Mouse (Mus musculus) ovary, postnatal 14 days (tissue): ENCODE results near the gene Kif3c.

Experiments
- DNase-seq: peaks from one replicate; pipeline ENCODE4 v3.0.0; 2022; ENCODE audit warnings: low spot score

The Kif3c gene

GRCm38 (mm10) chr12:3364508-3365448, at the start of gene Kif3c:
Kif3c (plus strand) TSS chr12:3365132.
- peak; percentile 44 for DNase-seq

DNA sequence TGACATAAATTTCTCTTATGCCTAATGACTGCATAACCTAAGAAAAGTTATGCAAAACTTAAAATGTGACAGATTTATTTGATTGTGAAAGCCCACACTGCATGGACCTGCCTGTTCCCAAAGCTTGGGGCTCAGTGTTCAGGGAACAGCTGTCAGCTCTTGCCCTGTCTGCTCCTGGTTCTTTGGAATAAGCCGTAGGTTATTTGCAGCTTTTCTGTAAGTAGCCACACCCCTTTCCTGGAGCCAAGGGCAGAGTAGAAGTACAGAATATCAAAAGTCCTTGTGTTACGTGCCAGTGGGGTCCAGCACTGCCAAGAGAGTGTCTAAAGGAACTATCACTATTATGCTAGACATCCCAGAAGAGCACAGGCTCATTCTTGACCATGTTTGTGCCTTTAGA, 48.8 kb upstream of the Kif3c start:
- DNase-seq = no peak

DNA sequence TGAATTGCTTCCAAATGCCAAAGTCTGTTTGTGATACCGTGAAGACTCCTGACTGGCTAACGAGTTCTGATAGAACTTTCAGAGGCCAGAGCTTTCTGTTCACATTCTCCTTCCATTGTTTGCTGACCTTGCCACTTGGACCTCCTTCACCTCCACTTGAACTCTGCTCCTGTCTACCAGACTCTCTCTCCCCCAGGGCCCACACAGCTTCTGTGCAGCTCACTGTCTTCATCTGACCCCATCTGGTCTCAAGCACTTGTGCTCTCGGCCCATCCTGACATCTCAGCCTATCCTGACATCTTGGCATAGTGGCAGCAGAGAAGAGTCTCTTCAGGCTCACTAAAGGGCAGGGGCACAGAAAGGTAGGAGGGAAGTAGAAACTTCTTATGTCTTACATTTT, 48.0 kb upstream of the Kif3c start:
- no peak for DNase-seq

GRCm38 (mm10) chr12:3319377-3319776, 45.6 kb upstream of the Kif3c start:
- DNase-seq = no peak

DNA sequence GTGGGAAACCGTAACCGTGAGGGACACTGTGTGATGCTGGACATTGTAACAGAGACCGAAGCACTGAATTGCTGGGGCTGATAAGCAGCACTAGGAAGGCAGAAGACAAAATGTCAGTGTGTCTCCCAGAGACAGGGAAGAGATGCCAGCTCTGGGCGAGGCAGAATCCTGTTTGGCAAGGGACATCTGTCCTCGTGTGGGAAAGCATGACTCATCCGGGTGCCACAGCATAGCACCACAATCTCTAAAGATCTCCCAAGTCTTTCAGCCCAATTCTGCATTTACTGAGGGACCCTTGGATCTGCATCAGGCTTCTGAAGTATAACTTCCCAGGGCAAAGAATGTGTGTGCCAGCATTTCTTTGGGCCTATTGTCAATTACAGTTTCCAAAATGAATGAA, 41.7 kb upstream of the Kif3c start:
- no peak for DNase-seq

DNA sequence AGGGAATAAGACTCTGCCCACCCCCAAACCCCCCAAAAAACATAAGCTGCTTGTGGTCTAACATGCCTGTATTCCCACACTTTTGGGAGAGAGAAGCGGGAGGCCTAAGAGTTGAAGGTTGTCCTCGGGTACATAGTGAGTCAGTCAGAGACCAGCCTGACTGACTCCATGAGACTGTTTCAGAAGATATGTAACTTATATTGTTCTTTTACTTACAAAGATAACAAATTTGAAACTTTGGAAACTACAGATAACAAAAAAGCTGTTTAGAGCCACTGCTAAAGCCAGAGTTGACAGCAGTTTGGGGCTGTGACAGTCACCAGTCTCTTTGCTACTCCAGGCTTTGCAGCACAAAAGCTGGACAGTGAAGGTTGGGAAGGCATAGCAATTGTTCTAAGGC, 39.7 kb upstream of the Kif3c start:
- no peak for DNase-seq

DNA sequence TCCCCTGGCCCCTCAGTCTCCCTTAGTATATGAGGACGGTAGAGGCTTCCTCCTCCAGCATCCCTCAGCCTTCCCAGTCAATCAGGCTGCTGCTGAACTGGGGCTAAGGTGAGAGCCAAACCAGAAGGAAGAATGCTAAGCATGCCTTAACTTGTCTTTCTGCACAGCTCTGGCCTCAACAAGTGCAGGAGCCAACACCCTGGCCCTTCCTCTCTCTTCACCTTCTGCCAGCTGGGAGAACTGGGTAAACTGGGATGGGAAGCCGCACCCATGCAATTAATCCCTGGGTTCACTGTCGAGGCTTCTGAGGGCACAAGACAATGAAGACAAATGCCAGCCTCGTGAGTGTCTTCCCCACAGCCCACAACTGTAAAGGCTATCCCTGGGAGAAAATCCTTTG, 35.3 kb upstream of the Kif3c start:
- DNase-seq = no peak

DNA sequence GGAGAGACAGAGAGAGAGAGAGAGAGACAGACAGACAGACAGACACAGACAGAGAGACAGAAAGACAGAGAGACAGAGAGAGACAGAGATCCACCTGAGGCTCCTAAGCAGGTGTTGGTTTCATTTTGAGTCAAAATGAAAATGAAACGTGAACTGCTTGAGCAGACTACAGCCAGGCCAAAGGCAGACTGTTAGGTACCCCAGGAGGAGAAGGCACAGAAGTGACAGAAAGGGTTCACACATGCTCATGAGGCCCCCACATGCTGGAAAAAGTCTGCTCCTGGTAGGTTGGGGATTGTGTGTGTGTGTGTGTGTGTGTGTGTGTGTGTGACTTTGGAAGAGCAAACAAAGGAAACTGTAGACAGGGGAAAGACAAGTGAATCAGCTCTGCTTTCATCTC, 26.0 kb upstream of the Kif3c start:
- DNase-seq = no peak

DNA sequence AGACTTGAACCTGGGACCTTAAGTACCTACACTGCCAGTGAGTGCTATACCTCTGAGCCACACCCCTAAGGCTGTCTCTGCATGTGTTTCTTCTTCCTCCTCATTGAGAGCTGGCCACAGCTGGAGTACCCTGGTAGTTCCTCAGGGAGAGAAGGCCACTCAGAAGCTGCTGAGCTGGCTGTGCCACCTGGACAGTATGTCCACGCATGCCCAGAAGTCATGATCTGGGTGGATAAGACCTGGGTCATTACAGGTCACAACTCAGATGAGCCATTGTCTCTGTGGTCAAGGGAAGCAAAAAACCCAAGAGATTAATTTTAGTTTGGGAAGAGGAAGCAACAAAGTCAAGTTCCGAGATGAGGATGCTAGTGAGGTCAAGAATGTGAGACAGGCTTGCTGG, 20.8 kb upstream of the Kif3c start:
- no peak for DNase-seq

DNA sequence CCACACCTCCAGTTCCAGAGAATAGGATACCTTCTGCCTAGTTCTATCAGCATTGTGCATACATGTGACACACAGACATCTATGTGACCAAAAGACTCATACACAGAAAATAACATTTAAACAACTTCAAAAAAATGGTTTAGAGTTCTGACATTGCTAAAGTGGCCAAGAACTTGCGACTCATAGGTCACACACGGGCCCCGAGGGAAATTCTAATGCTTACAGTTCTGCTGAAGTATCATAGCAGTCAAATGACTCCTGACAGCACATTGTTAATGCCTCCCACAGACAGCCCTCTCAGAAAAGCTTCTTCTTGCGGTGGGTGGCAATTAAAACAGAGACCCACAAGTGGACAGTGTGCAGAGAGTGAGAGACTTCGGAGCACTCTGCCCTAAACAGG, 19.9 kb upstream of the Kif3c start:
- DNase-seq = no peak

DNA sequence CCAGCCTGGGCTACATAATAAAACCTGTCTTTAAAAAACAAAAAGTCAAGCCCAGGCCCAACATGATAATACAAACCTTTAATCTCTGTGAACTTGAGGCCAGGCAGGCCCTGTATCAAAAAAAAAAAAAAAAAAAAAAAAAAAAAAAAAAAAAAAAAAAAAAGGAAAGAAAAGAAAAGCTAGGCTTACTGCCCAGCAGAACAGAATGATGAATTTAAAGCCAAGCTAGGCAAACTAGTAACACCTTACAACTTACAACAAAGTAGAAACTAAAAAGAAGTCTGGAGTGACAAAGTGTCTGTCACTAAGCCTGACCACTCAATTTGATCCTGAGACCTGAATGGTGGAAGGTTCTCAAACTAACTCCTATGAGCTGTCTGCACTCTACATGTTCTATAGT, 17.2 kb upstream of the Kif3c start:
- DNase-seq = no peak

GRCm38 (mm10) chr12:3349387-3349786, 15.5 kb upstream of the Kif3c start:
- no peak for DNase-seq

GRCm38 (mm10) chr12:3350136-3350535, 14.8 kb upstream of the Kif3c start:
- DNase-seq = no peak

DNA sequence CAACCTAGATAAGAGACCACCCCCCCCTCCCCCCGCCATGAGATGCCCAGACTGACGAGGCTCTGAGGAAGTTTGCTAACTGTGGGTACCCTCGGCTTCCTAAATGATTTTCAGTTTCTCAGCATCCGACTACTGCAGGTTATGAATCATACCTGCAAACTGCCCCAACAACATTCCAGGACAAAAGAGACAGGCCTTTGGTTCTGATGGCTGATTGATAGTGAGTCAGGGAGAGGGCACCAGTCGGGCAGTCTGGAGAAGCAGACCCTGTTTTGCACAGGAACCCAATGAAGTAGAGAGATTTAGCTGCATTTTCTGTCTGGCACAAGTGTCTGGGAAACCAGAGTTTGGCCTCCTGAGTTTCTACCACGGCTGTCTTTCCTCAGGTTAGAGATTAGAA, 12.7 kb upstream of the Kif3c start:
- DNase-seq = no peak

DNA sequence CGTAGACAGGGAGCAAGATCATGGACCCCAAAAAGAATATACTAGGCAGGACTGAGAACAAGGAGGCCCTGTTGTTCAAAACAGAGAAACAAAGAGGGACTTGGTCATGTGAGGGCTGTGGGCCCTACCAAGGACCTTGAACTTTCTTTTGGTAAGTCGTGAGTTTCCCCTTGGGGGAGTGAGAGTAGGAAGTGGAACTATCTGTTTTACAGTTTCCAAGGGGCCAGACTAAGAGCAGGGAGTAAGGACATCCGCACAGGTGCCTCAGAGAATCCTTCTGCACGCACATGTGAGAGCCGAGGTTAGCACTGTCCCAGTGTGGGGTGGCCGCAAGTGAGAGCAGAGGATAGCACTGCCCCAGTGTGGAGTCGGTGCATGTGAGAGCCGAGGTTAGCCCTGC, 9.9 kb upstream of the Kif3c start:
- no peak for DNase-seq

GRCm38 (mm10) chr12:3356824-3357223, 8.1 kb upstream of the Kif3c start:
- no peak for DNase-seq

- peak; percentile 74 for DNase-seq
Measured at GRCm38 (mm10) chr12:3359302-3359701, 5.6 kb upstream of the Kif3c start.

- DNase-seq = no peak
Measured at GRCm38 (mm10) chr12:3360043-3360442, 4.9 kb upstream of the Kif3c start.

- DNase-seq = no peak
Measured at GRCm38 (mm10) chr12:3364076-3364475, 856 bp upstream of the Kif3c start.

DNA sequence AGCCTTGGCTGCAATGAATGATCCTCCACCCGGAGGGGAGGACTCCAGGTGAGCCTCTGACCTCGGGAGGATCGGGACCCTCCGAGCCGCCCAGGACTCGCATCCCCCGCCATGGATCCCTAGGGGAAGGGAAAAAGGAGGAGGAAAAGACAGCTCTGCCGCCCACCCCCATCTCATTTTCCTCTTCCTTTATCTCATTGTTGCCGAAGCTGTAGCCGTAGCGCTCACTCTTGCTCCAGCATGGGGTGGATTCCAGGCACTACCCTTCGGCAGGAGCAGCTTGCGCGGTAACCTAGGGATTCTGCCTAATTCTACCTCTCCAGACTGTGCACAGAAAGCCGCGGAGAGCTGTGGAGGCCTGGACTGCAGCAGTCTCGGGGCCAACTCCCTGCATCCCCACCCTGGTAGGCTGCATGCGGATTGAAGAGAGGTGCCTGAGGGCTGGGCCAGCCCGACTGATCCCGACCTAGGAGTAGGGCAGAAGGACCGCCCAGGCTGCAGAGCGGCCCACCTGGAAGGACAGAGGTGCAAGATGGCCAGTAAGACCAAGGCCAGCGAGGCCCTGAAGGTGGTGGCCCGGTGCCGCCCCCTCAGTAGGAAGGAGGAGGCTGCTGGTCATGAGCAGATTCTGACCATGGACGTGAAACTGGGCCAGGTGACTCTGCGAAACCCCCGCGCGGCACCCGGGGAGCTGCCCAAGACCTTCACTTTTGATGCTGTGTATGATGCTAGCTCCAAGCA, 687 bp downstream of the Kif3c start:
- no peak for DNase-seq

DNA sequence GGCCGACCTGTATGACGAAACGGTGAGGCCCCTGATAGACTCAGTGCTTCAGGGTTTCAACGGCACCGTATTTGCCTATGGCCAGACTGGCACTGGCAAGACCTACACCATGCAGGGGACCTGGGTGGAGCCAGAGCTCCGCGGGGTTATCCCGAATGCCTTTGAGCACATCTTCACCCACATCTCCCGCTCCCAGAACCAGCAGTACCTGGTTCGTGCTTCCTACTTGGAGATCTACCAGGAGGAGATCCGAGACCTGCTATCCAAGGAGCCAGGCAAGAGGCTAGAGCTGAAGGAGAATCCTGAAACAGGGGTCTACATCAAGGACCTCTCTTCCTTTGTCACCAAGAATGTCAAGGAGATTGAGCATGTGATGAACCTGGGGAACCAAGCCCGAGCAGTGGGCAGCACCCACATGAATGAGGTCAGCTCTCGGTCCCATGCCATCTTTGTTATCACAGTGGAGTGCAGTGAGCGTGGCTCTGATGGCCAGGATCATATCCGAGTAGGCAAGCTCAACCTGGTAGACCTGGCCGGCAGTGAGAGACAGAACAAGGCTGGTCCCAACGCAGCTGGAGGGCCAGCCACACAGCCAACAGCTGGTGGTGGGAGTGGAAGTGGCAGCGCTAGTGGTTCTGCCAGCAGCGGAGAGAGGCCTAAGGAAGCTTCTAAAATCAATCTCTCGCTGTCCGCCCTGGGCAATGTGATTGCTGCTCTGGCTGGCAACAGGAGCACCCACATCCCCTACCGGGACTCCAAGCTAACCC, 1.4 kb downstream of the Kif3c start:
- DNase-seq = no peak

DNA sequence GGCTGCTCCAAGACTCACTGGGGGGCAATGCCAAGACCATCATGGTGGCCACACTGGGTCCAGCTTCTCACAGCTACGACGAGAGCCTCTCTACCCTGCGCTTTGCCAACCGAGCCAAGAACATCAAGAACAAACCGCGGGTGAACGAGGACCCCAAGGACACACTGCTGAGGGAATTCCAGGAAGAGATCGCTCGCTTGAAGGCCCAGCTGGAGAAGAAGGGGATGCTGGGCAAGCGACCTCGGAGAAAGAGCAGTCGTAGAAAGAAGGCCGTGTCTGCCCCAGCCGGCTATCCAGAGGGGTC, 2.0 kb downstream of the Kif3c start:
- no peak for DNase-seq

GRCm38 (mm10) chr12:3368771-3369170, 3.8 kb downstream of the Kif3c start:
- DNase-seq = no peak
